Mouse (Mus musculus): ENCODE measurements around the gene Cdc25a.
A peak's percentile ranks its signal among the peaks of the same experiment; 100 is the strongest.

GRCm38 (mm10) chr9:109894413-109895090 is 19.2 kb downstream of the Cdc25a start:
- TF ChIP-seq CTCF (IDR thresholded peaks at IDR 0.05; ENCODE audit: control insufficient read depth, insufficient read depth, low read length) (peak; percentile 81), POLR2A (IDR thresholded peaks at IDR 0.05; ENCODE audit: borderline replicate concordance, control insufficient read depth, low read depth, low read length) (no peak)
